Mouse (Mus musculus) layer of hippocampus, adult 11-12 months (tissue): ENCODE measurements around the gene Caprin2.

Source experiments
- DNase-seq: peaks from one replicate; pipeline ENCODE4 v3.0.0; 2022; ENCODE audit warnings: low spot score

Caprin2 gene

DNA sequence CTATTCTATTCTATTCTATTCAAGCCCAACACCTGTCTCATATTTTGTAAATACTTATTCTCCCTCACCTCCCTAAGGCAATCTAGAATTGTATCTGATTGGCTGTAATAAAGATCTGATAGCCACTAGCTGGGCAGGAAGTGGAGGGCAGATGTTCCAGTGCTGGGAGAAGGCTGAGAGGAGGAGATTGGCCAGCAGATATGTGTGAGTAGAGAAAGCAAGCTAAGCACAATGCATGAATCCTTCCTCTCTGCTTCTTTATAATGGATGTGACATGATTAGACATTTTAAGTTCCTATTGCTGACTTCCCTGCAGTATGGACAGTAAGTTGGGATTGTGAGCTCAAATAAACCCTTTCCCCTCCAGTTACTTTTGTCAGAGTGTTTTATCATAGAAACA lies 57.6 kb downstream of the Caprin2 start:
- DNase-seq: no peak

DNA sequence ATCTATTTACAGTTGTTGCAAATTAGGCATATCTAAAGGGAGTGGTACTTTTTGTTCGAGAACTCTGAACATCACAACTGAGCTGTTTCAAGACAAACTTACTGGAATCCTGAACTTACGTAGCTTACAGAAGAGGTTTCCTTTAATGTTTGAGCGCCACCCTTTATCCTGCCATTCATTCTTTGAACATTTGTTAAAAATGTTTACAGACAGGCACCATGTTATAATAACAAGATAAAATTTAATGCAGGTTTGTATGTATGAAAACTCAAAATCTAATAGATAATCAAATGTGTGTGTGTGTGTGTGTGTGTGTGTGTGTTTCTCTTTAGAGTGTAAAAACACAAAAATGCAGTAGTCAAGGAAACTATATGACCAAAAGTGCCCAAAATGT lies 64.3 kb downstream of the Caprin2 start:
- no peak for DNase-seq

DNA sequence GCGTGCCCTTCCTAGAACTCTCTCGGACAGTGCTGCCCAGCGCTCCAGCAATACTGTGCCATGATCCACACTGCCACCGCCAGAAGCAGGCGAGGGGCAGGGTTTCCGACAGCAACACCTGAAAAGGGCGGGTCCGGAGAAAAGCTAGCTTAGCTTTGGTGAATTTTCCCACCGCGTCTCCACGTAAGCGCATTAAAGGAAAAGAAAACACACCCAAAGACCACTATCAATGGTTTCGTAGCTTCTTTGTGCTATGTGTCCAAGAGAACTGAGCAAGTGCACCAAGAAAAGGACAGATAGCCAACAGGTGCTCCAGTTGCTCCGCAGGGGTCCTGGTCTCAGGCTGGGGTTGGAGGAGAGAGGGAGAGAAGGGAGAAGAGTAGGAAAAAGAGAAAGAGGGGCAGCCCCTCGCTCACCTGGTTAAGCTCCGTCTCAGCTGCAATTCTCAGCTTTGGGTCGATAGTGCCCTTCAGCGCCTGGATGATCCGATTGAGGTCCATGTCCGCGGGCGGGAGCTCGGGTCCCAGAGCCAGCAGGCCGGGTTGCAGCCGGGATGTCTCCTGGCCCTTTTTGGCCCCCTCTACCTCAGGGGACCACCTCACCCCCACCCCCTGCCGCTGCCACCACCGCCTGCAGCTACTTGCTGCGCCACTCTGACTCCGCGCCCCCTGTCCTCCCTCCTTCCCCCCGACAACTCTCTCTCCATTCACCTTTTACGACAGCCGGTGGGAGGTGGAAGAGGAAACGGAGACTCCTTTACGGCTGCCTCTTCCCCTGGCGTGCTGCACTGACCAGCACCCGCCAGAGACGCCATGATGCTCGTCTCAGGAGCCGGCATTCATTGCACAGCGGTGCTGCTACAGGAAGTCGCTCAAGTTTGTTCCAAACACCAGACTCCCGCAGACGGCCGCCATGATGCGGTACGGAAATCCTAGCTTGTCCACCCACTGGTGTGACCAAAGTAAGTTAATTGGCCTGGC lies 65.0 kb downstream of the Caprin2 start, which contains the start of gene Ipo8:
Gene Ipo8 (minus strand): TSS at position 720 of the 980 bp plus-strand sequence.
- DNase-seq: peak; percentile 96

DNA sequence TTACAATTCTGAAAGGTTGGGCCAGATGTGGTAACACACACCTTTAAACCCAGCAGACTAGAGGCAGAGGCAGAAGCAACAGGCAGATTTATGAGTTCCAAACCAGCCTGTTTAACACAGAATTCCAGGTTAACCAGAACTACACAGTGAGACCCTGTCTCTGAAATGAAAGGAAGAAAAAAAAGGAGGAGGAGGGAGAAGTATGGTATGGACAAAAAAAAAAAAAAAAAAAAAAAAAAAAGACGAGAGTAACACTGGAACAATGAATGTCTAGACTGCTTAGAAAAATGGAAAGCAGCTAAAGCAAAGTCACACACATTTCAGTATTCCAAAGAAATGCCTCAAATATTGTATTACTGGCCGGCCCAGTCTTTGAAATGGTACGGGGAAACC lies 65.7 kb downstream of the Caprin2 start:
- no peak for DNase-seq

DNA sequence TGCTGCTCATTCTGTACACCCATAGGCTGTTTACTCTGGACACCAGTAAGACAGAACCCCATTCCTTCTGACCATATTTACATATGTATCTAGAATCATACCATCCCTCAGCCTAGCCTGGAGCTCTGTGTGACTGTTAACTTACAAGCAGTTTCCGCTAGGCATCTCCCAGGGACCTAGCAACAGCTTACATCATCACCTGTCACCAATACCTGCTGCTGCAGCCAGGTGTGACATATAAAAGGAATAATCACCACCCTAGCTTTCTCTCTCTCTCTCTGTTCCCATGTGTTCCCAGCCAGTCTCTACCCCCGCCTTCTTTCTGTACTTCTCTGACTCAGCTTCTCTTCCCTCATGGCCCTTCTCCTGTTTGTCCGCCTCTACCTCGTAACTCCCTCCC lies 69.9 kb downstream of the Caprin2 start:
- DNase-seq: peak; percentile 7

DNA sequence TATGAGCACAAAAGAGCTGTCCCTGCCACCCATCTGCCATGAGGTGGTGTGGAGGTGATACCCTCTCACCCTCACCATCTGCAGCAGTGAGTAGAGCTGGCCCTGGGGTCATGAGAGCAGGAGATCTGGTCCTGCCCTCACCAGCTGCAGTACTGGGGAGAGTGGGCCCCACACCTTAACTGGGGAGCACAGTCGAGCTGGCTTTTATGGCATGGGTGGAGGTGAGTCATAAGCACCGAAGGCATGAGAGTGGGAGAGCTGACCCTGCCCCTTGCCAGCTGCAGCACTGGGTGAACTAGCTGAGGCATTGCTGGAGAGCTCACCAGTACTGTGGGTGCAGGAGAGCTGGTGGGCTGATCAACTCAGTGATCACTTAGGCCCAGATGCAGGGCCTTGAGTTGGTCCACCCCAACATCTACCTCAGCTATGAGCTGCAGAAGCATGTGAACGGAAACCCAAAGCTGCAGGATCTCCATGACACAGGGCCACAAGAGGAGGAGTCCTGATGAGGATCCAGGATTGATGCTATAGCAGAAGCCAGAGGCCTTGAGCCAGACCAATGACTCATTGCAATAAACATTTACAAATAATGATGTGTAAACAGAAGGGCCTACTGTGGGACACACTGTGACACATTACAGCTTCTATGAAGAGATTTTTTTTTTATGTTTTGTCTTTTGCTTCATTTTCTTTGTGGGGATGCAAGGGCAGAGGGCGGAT lies 77.3 kb downstream of the Caprin2 start:
- no peak for DNase-seq

DNA sequence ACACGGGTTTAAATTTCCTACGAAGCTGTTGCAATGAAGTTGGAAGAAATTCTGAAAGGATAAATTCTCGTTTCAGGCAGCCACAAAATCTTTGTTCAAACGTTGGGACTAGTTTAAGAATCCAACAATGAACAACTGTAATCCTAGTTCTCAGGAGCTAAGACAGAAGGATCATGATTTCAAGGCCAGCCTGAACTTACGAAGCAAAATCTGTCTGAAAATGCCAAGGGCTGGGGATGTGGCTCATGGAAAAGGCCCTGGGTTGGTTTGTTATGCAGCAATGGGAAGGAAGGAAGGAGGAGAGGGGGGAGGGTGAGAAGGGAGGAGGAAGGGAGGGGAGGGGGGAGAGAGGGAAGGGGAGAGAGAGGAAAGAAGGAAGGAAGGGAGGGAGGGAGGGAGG lies 79.3 kb downstream of the Caprin2 start:
- DNase-seq: no peak

DNA sequence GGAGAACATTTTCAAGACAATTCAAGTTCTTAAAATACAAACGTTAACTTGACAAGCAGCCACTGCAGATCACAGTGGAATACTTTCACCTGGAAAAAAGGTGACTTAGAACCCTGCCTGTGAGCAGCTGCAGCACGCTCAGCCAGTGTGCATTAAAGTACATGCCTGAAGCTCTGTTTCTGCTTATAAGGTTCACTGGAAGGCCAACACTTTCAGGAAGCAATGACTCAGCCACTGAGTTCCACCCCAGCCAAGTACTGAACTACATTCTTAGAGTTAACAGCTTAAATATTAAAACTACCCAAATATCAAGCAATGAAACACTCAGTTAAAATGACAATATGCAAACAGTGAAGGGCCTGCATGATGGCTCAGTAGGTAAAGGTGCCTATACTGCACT lies 84.9 kb downstream of the Caprin2 start:
- DNase-seq: no peak

DNA sequence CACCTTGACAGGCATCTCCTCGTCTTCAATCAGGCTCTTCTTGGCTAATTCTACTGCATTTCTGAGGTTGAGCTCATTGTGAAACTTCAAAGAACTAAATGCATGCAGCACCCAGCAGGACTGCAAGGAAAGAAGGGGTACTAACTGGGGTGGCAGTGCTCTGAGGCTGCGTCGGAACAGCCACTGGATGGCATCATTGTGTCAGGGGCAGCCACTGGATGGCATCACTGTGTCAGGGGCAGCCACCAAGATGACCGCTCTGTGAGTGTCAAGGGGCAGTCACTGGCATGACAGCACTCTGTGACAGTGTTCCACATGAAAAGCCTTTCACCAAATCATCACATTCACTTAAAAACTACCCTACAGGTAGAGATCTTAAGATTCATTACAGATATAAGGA lies 96.3 kb downstream of the Caprin2 start:
- no peak for DNase-seq

DNA sequence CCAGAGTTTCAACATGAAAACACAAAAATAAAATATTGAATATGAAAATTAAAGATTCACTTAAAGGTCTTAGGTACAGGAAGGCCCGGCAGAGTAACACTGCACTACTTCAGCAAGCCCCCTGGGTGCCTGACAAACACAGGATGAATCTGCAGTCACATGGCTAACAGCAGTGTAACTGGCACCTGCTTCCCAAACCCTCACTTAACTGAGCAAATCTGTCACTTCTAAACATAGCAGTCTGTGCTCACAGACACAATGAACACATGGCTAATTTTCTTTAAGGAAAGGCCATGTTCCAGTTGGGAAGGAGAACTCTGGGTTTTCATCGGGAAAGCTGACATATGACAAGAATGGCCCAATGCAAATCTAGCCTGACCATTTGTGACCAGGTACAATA lies 100.9 kb downstream of the Caprin2 start:
- peak; percentile 26 for DNase-seq
